Mouse (Mus musculus): ENCODE data around the gene Nxn. TPM values are rescaled to one million over a fixed set of nuclear protein-coding genes. Genes with fewer than 3 reads are reported as not detected.

Nxn gene
- polyA plus RNA-seq, 1 experiment from 2014 or later = 22.3 TPM

GRCm38 (mm10) chr11:76338656-76339055, 60.3 kb downstream of the Nxn start:
- H3K4me3 ChIP-seq = no peak overlapping the region
- H3K9me3 ChIP-seq = no peaks in the 10 kb centered on the region
- no peaks in the 10 kb centered on the region for H3K36me3 ChIP-seq (replicated peaks)
- H3K4me1 ChIP-seq = peaks cover 12% of the 10 kb centered on the region
- no peak overlapping the region for H3K9ac ChIP-seq
- no peak for ATAC-seq (replicated peaks)
- no peak overlapping the region for H3K4me2 ChIP-seq
- H3K27me3 ChIP-seq (replicated peaks) = no peaks in the 10 kb centered on the region
- WGBS = 88% methylated on average over 8 of the region's 8 CpGs
- no peak overlapping the region for H3K27ac ChIP-seq

- Histone ChIP-seq H3K4me1 (peaks cover 5% of the 10 kb centered on the region), H3K9ac (no peak overlapping the region), H3K4me3 (no peak overlapping the region), H3K36me3 (replicated peaks) (no peaks in the 10 kb centered on the region), H3K9me3 (no peaks in the 10 kb centered on the region), H3K27me3 (replicated peaks) (no peaks in the 10 kb centered on the region), H3K27ac (no peak overlapping the region), H3K4me2 (no peak overlapping the region)
- ATAC-seq (replicated peaks) = no peak
- WGBS = 10% methylated on average over 7 of the region's 7 CpGs
These were observed 61.2 kb downstream of the Nxn start for GRCm38 (mm10) chr11:76337764-76338163.

- 89% methylated on average over 9 of the region's 9 CpGs for WGBS
- Histone ChIP-seq H3K9me3 (no peaks in the 10 kb centered on the region), H3K4me3 (no peak overlapping the region), H3K36me3 (replicated peaks) (no peaks in the 10 kb centered on the region), H3K27ac (no peak overlapping the region), H3K9ac (no peak overlapping the region), H3K4me1 (peaks cover 5% of the 10 kb centered on the region), H3K27me3 (replicated peaks) (no peaks in the 10 kb centered on the region), H3K4me2 (no peak overlapping the region)
- ATAC-seq (replicated peaks) = no peak
These were observed 61.7 kb downstream of the Nxn start for GRCm38 (mm10) chr11:76337236-76337635.

- H3K9me3 ChIP-seq = no peaks in the 10 kb centered on the region
- no peaks in the 10 kb centered on the region for H3K36me3 ChIP-seq (replicated peaks)
- ATAC-seq (replicated peaks) = no peak
These were observed 62.7 kb downstream of the Nxn start for GRCm38 (mm10) chr11:76336224-76336623.

GRCm38 (mm10) chr11:76334966-76335365, 64.0 kb downstream of the Nxn start:
- no peaks in the 10 kb centered on the region for H3K36me3 ChIP-seq (replicated peaks)
- peaks cover 2% of the 10 kb centered on the region; the same call in 1 of the 2 replicates for H3K4me1 ChIP-seq
- peak overlapping the region; percentile 22; the same call in 1 of the 2 replicates for H3K27ac ChIP-seq
- H3K9me3 ChIP-seq = no peaks in the 10 kb centered on the region
- H3K4me2 ChIP-seq = no peak overlapping the region
- no peak overlapping the region for H3K4me3 ChIP-seq
- no peak for ATAC-seq (replicated peaks)
- H3K27me3 ChIP-seq (replicated peaks) = no peaks in the 10 kb centered on the region
- no peak overlapping the region for H3K9ac ChIP-seq
- WGBS = 41% methylated on average over 10 of the region's 10 CpGs

More at GRCm38 (mm10) chr11:76336224-76336623, 62.7 kb downstream of the Nxn start:
- Histone ChIP-seq H3K4me2 (no peak overlapping the region), H3K27me3 (replicated peaks) (no peaks in the 10 kb centered on the region), H3K4me3 (no peak overlapping the region), H3K27ac (no peak overlapping the region), H3K9ac (no peak overlapping the region), H3K4me1 (peaks cover 2% of the 10 kb centered on the region)

- no peak overlapping the region for H3K4me3 ChIP-seq
- no peaks in the 10 kb centered on the region for H3K36me3 ChIP-seq (replicated peaks)
- no peak overlapping the region for H3K4me2 ChIP-seq
- H3K9ac ChIP-seq = no peak overlapping the region
- no peak for ATAC-seq (replicated peaks)
- H3K27me3 ChIP-seq (replicated peaks) = no peaks in the 10 kb centered on the region
- no peaks in the 10 kb centered on the region for H3K9me3 ChIP-seq
- no peak overlapping the region for H3K27ac ChIP-seq
- H3K4me1 ChIP-seq = peaks cover 12% of the 10 kb centered on the region
- 71% methylated on average over 5 of the region's 5 CpGs for WGBS
These were observed 66.7 kb downstream of the Nxn start for GRCm38 (mm10) chr11:76332240-76332639.

GRCm38 (mm10) chr11:76328522-76329290, 70.2 kb downstream of the Nxn start:
- no peaks in the 10 kb centered on the region for H3K36me3 ChIP-seq (replicated peaks)
- H3K9ac ChIP-seq = no peak overlapping the region
- ATAC-seq (replicated peaks) = no peak
- H3K4me2 ChIP-seq = no peak overlapping the region
- 86% methylated on average over 2 of the region's 2 CpGs for WGBS
- no peak overlapping the region for H3K27ac ChIP-seq
- no peaks in the 10 kb centered on the region for H3K9me3 ChIP-seq
- H3K4me3 ChIP-seq = no peak overlapping the region
- no peaks in the 10 kb centered on the region for H3K27me3 ChIP-seq (replicated peaks)
- H3K4me1 ChIP-seq = peaks cover 10% of the 10 kb centered on the region

- Histone ChIP-seq H3K9me3 (no peaks in the 10 kb centered on the region), H3K4me2 (no peak overlapping the region), H3K27me3 (replicated peaks) (no peaks in the 10 kb centered on the region), H3K27ac (no peak overlapping the region), H3K36me3 (replicated peaks) (no peaks in the 10 kb centered on the region), H3K4me3 (no peak overlapping the region), H3K4me1 (peaks cover 10% of the 10 kb centered on the region), H3K9ac (no peak overlapping the region)
- no peak for ATAC-seq (replicated peaks)
- WGBS = 54% methylated on average over 11 of the region's 11 CpGs
These were observed 70.9 kb downstream of the Nxn start for GRCm38 (mm10) chr11:76328084-76328483.

- Histone ChIP-seq H3K27me3 (replicated peaks) (no peaks in the 10 kb centered on the region), H3K36me3 (replicated peaks) (no peaks in the 10 kb centered on the region), H3K9ac (no peak overlapping the region), H3K4me1 (peaks cover 10% of the 10 kb centered on the region), H3K27ac (no peak overlapping the region), H3K4me2 (no peak overlapping the region), H3K4me3 (no peak overlapping the region), H3K9me3 (no peaks in the 10 kb centered on the region)
- WGBS = 88% methylated on average over 6 of the region's 6 CpGs
- ATAC-seq (replicated peaks) = no peak
These were observed 72.3 kb downstream of the Nxn start for GRCm38 (mm10) chr11:76326672-76327071.

- H3K9ac ChIP-seq = no peak overlapping the region
- no peaks in the 10 kb centered on the region for H3K36me3 ChIP-seq (replicated peaks)
- H3K27ac ChIP-seq = no peak overlapping the region
- peaks cover 10% of the 10 kb centered on the region for H3K4me1 ChIP-seq
- no peak overlapping the region for H3K4me3 ChIP-seq
- no peaks in the 10 kb centered on the region for H3K27me3 ChIP-seq (replicated peaks)
- no peak for ATAC-seq (replicated peaks)
- 89% methylated on average over 2 of the region's 2 CpGs for WGBS
- no peaks in the 10 kb centered on the region for H3K9me3 ChIP-seq
- no peak overlapping the region for H3K4me2 ChIP-seq
These were observed 72.9 kb downstream of the Nxn start for GRCm38 (mm10) chr11:76326051-76326450.

- no peak for ATAC-seq (replicated peaks)
- no peaks in the 10 kb centered on the region for H3K9me3 ChIP-seq
- H3K4me3 ChIP-seq = no peak overlapping the region
- WGBS = 72% methylated on average over 9 of the region's 9 CpGs
- H3K9ac ChIP-seq = no peak overlapping the region
- H3K27me3 ChIP-seq (replicated peaks) = no peaks in the 10 kb centered on the region
- no peak overlapping the region for H3K27ac ChIP-seq
- H3K36me3 ChIP-seq (replicated peaks) = no peaks in the 10 kb centered on the region
- H3K4me1 ChIP-seq = peaks cover 10% of the 10 kb centered on the region
- no peak overlapping the region for H3K4me2 ChIP-seq
These were observed 74.1 kb downstream of the Nxn start for GRCm38 (mm10) chr11:76324801-76325200.

GRCm38 (mm10) chr11:76324207-76324606, 74.7 kb downstream of the Nxn start:
- no peak overlapping the region for H3K27ac ChIP-seq
- ATAC-seq (replicated peaks) = no peak
- no peak overlapping the region for H3K4me2 ChIP-seq
- no peaks in the 10 kb centered on the region for H3K9me3 ChIP-seq
- H3K4me3 ChIP-seq = no peak overlapping the region
- H3K27me3 ChIP-seq (replicated peaks) = no peaks in the 10 kb centered on the region
- 56% methylated on average over 9 of the region's 9 CpGs for WGBS
- H3K9ac ChIP-seq = no peak overlapping the region
- peaks cover 10% of the 10 kb centered on the region for H3K4me1 ChIP-seq
- no peaks in the 10 kb centered on the region for H3K36me3 ChIP-seq (replicated peaks)

GRCm38 (mm10) chr11:76322939-76323338, 76.0 kb downstream of the Nxn start:
- 85% methylated on average over 5 of the region's 5 CpGs for WGBS
- no peak for ATAC-seq (replicated peaks)
- Histone ChIP-seq H3K4me2 (no peak overlapping the region), H3K4me1 (peaks cover 5% of the 10 kb centered on the region), H3K36me3 (replicated peaks) (no peaks in the 10 kb centered on the region), H3K9ac (no peak overlapping the region), H3K27ac (no peak overlapping the region), H3K27me3 (replicated peaks) (no peaks in the 10 kb centered on the region), H3K4me3 (no peak overlapping the region), H3K9me3 (no peaks in the 10 kb centered on the region)
